Mouse (Mus musculus) liver, embryonic 18 days (tissue): ENCODE results near the gene Kbtbd12. TPM values are rescaled to one million over a fixed set of nuclear protein-coding genes. Genes with fewer than 3 reads are reported as not detected.

ENCODE experiments used
- polyA plus RNA-seq: library from polyadenylated mRNA; depleted of rRNA; stranded (reverse); fragments of >200 nt; gene quantifications from 2 replicates; pipeline ENCODE4 v1.2.3, GENCODE M21; 2012; rRNA removed

The Kbtbd12 gene
- 0.59 and 0.62 TPM in 2 replicates for polyA plus RNA-seq

GRCm38 (mm10) chr6:88637611-88638301 is at the start of gene Kbtbd12:
TSS of gene Kbtbd12 (minus strand) at chr6:88637950.

GRCm38 (mm10) chr6:88518404-88519263 is 119.1 kb downstream of the Kbtbd12 start, which contains the start of gene Sec61a1:
TSS of gene Sec61a1 (minus strand) at chr6:88518905.

Other genes with a start within 250 kb of the Kbtbd12 start
- gene Eefsec, start 191.4 kb downstream of the Kbtbd12 start, polyA plus RNA-seq: 7.3 and 7.9 TPM in 2 replicates
- gene Ruvbl1, start 172.5 kb downstream of the Kbtbd12 start, polyA plus RNA-seq: 29.4 and 30.4 TPM in 2 replicates
- 124 and 133 TPM in 2 replicates for gene Sec61a1, start 119.0 kb downstream of the Kbtbd12 start, polyA plus RNA-seq
- 9.1 and 11.7 TPM in 2 replicates for gene Mgll, start 86.5 kb upstream of the Kbtbd12 start, polyA plus RNA-seq
- gene Abtb1, start 204.0 kb upstream of the Kbtbd12 start, polyA plus RNA-seq: 39.1 and 49.1 TPM in 2 replicates
- 1.7 and 1.8 TPM in 2 replicates for gene Podxl2, start 237.1 kb upstream of the Kbtbd12 start, polyA plus RNA-seq